Mouse (Mus musculus) brain, adult 2 months (tissue): Measurements from ENCODE around the gene Cldn34c1.
A peak's percentile ranks its signal among the peaks of the same experiment; 100 is the strongest.
"Not testable (repeated sequence)": the region's sequence is repeated elsewhere in the genome, so short reads cannot be mapped to it uniquely, and the experiment has no call there.

ENCODE experiments used
- DNase-seq: peaks from one replicate; pipeline ENCODE4 v3.0.0; 2011; ENCODE audit warnings: low read depth, low spot score

Cldn34c1 gene

GRCm38 (mm10) chrX:123103291-123104260 lies at the start of gene Cldn34c1:
Cldn34c1 (plus strand) TSS chrX:123103495.
- DNase-seq = peak; percentile 92

GRCm38 (mm10) chrX:123087441-123087840 lies 15.9 kb upstream of the Cldn34c1 start:
- DNase-seq = no peak

- DNase-seq = peak; percentile 32
These were observed 489 bp upstream of the Cldn34c1 start for GRCm38 (mm10) chrX:123102806-123103205.

GRCm38 (mm10) chrX:123104692-123105091 lies 1.4 kb downstream of the Cldn34c1 start:
- peak; percentile 1 for DNase-seq

- not testable (repeated sequence) for DNase-seq
These were observed 119.1 kb downstream of the Cldn34c1 start, which contains the start of gene Srsx for GRCm38 (mm10) chrX:123222381-123222780. Srsx (minus strand) TSS chrX:123222481.
